Mouse (Mus musculus) adrenal gland, postnatal 14 days (tissue): ENCODE results near the gene Muc2. TPM values are rescaled to one million over a fixed set of nuclear protein-coding genes. Genes with fewer than 3 reads are reported as not detected.
"Not testable (repeated sequence)": the region's sequence is repeated elsewhere in the genome, so short reads cannot be mapped to it uniquely, and the experiment has no call there.

Source experiments
- DNase-seq: peaks from one replicate; pipeline ENCODE4 v3.0.0; 2021; ENCODE audit warnings: mixed read lengths
- long read RNA-seq, 2 experiments: library from polyadenylated mRNA; stranded (forward); transcript quantifications; one replicate each; pipeline ENCODE4 v2.0.0; 2021
- total RNA-seq: library from RNA; stranded (reverse); gene quantifications from 2 replicates; pipeline ENCODE4 v1.2.3, GENCODE M21; 2021

The Muc2 gene
- 0.78 and 4.3 TPM in 2 replicates for total RNA-seq
- long read RNA-seq, experiment 1: 0 reads
- long read RNA-seq, experiment 2: 0 reads

DNA sequence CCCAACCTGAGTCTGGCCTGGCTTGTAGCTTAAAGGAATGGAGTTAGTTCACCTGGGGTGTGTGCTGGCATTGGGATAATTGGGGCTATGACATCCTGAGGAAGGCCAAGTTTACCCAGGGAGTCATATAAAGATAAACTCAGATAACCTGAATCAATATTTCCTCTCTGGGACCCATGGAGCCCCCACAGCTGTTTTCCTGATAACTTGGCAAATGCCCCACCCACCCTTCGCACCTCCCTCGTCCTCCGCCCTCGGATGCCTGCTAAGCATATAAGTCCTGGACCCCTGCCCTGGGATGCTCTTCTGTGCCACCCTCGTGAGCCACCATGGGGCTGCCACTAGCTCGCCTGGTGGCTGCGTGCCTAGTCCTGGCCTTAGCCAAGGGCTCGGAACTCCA is at the start of gene Muc2:
TSS of gene Muc2 (plus strand) at position 301 of the 400 bp plus-strand sequence.
- DNase-seq: no peak

- DNase-seq: no peak
Observed at GRCm38 (mm10) chr7:141642375-141642774, 47.8 kb upstream of the Muc2 start.

DNA sequence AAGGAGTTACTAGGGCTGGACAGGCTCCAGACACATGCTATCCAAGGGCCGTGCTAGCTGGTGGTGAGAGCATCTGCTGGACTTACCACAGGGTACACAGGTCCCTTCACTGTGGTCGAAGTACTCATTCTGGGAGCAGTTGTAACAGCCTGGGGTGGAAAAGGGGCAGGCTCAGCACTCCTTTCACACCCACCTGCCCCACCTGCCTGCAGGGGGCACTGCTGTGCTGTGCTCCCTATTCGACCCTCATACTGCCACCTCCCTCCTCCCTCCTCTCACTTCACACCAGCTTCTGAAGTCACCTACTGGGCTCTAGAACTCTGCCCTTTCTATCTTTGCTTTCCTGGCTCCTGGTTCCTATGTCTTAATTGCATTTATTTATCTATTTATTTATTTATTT is 47.0 kb upstream of the Muc2 start:
- DNase-seq: peak; percentile 37

DNA sequence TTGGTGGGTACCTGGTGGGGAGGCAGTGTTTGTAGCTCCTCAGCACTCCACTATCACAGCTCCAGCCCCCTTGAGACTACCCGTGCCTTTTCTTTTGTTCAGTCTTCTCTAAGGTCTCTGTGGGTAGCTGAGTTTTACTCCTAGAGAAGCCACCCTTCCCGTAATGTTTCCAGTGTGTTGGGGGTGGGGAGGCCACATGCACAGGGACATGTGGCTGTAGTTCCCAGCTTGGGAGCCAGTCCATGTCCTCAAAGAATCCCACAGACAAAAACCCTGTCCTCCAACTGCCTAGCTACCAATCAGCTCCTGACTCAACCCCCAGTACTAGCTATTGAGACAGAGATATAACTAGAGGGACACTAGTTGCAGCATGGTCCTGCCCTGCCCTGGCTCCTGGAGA is 43.1 kb upstream of the Muc2 start:
- DNase-seq: no peak

- DNase-seq: no peak
Observed at GRCm38 (mm10) chr7:141647815-141648214, 42.3 kb upstream of the Muc2 start.

DNA sequence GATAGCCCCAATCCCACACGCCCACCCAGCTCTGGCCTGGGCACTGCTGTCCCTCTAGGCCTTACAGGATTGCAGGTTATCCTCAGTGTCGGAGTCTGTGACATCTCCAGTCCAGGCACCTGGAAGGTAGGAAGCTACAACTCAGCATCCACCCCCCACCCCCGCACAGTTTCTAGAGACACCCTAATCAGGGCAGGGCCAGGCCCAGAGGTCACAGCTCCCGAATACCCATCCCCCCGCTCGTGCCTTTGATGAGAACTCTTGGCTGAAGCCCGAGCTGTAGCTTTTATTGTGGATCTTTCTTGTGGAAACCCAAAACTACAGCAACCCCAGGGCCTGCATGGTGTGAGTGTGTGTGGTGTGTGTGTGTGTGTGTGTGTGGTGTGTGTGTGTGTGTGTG is 37.9 kb upstream of the Muc2 start:
- DNase-seq: no peak

DNA sequence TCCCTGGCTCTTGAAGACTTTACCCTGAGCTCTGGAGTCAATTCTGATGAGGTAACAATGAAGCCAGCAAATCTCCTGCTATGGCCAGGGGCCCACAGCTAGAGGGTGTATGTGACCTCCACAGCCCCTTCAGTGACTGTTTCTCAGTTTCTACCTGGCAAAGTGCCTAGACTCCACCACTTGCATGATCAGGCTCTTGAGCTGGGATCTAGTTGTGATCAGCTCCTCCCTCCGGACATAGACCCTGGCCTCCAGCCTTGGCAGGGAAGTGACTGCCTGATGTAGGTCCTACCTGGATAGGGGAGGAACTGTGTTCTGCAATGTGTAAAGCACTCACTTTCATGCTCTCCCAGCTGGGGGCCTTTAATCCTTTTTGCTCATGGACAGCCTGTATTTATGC is 29.8 kb upstream of the Muc2 start:
- DNase-seq: no peak

DNA sequence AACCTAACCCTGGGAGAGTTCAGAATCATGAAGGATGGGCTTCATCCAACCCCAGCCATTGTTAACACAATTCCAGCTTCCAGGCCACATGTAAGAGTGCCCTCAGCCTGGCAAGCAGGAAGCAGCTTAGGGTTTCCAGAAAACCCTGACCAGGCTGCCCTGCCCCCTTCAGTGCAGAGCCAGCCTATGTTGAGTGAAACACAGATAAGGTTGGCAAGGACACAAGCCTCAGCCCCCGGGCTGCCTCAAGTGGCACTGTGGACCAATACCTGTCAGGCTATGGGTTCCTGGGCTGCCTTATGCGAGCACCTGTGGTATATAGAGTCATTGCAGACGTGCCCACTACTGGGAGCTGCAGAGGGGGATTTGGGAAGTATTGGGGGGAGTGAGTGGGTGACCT is 28.7 kb upstream of the Muc2 start:
- peak; percentile 27 for DNase-seq

DNA sequence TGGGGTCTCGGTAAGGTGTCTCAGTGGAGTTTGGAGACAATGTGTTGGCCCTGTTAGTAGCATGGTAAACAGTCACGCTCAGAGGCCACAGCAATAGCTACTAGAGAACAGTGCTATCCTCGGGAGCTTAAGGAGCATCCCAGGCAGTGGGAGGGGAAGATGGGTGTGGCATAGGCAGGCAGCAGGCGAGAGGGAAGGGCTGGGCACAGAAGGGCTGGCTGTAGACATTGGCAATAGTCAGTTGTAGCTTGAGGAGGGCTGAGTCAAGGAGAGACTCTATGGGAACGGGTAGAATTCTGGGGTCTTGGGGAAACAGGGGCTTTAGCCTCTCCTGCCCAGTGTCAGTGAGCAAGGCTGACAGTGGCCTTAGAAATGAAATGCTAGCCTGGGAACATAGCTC is 27.9 kb upstream of the Muc2 start:
- DNase-seq: no peak

DNA sequence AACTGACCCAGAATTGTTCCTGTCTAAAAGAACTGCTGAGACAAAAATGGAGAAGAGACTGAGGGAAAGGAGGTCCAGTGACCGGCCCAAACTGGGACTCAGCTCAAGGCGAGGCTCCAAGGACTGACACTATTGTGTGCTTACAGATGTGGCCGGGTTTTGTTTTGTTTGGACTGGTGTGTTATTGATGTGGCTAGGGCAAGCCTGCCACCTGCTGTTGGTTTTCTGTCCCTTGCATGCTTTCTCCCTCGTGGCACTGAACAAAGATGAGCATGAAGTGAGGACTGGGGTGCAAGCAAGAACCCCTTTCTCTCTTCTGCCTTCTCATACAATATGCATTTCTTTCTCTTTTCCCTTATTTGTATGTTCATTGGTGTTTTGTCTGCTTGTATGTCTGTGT is 23.9 kb upstream of the Muc2 start:
- DNase-seq: peak; percentile 59

- DNase-seq: not testable (repeated sequence)
Observed at GRCm38 (mm10) chr7:141669097-141669496, 21.0 kb upstream of the Muc2 start.

GRCm38 (mm10) chr7:141670999-141671398 is 19.1 kb upstream of the Muc2 start:
- peak; percentile 26 for DNase-seq

- DNase-seq: no peak
Observed at GRCm38 (mm10) chr7:141671626-141672291, 18.4 kb upstream of the Muc2 start.

GRCm38 (mm10) chr7:141678922-141679321 is 11.2 kb upstream of the Muc2 start:
- no peak for DNase-seq

GRCm38 (mm10) chr7:141687330-141687729 is 2.8 kb upstream of the Muc2 start:
- no peak for DNase-seq

- DNase-seq: peak; percentile 51
Observed at GRCm38 (mm10) chr7:141693591-141694273, 3.6 kb downstream of the Muc2 start.

DNA sequence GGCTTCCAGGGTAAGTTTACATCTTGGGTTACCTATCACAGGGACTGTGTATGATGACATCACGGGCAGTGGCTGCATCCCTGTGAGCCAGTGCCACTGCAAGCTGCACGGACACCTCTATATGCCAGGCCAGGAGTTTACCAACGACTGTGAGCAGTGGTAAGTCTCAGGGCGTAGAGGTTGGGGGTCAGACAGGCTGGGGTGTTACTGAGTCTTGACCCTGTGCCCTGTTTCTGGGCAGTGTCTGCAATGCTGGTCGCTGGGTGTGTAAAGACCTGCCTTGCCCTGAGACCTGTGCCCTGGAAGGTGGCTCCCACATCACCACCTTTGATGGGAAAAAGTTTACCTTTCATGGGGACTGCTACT is 4.1 kb downstream of the Muc2 start:
- DNase-seq: no peak

- DNase-seq: no peak
Observed at GRCm38 (mm10) chr7:141696538-141696937, 6.4 kb downstream of the Muc2 start.

- peak; percentile 16 for DNase-seq
Observed at GRCm38 (mm10) chr7:141699556-141700220, 9.5 kb downstream of the Muc2 start.

DNA sequence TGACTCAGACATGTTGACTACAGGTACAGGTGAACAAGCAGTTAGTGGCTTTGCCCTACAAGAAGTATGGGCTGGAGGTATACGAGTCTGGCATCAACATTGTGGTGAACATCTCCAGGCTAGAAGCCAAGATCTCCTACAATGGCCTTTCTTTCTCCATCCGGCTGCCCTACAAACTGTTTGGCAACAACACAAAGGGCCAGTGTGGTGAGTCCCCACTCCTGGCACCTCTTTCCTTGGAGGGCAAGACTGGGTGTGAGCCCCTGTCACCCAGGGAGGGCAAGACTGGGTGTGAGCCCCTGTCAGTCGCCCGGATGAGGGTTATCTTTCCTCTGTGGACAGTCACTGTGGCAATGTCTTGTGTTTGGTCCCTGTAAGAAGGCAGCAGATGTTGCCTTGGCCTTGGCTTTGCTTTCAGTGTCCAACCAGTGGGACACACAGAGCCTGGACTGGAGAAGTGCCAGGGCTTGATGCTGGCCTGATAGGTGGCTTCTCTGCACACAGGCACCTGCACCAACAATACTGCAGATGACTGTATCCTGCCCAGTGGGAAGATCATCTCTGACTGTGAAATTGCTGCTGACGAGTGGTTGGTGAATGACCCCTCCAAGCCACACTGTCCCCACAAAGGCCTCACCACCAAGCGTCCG is 57.4 kb downstream of the Muc2 start:
- no peak for DNase-seq

DNA sequence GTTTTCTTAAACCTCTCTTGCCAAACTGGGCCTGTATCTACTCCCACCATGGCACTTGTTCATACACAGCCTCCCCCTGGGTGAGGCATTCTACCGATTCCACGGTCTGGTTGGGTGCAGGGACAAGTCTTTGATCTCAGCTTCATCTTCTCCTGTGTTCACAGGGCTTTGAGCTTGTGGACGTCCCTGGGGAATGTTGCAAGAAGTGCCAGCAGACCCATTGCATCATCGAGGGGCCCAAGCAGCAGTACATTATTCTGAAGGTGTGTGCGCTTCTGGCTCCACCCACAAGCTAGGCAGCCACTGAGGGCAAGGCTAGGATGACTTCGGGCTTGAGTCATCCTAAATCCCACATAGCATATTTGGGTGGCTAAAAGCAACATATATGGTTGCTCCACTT is 62.4 kb downstream of the Muc2 start:
- peak; percentile 23 for DNase-seq

DNA sequence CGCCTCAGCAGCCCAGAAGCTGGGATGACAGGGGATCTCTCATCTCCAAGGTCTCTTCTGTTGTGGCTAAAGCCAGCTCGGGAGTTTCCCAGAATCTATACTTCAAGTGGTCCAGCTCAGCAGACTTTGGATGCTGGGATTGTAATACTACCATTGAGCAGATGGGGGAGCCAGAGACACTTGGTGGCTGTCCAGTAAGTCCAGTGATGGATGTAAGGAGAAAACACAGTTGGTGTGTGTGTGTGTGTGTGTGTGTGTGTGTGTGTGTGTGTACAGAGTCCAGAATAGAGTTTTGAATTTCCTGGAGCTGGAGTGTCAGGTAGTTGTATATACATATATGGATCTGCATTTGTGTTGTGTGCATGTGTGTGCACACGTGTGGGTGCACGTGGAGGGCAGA is 65.7 kb downstream of the Muc2 start:
- DNase-seq: peak; percentile 81

GRCm38 (mm10) chr7:141758291-141758690 is 68.2 kb downstream of the Muc2 start:
- DNase-seq: peak; percentile 53
